Mouse (Mus musculus): ENCODE data around the gene Efnb1. TPM values are rescaled to one million over a fixed set of nuclear protein-coding genes. Genes with fewer than 3 reads are reported as not detected.

Efnb1 gene
- polyA plus RNA-seq, 1 experiment from 2014 or later, result 50.1 TPM

DNA sequence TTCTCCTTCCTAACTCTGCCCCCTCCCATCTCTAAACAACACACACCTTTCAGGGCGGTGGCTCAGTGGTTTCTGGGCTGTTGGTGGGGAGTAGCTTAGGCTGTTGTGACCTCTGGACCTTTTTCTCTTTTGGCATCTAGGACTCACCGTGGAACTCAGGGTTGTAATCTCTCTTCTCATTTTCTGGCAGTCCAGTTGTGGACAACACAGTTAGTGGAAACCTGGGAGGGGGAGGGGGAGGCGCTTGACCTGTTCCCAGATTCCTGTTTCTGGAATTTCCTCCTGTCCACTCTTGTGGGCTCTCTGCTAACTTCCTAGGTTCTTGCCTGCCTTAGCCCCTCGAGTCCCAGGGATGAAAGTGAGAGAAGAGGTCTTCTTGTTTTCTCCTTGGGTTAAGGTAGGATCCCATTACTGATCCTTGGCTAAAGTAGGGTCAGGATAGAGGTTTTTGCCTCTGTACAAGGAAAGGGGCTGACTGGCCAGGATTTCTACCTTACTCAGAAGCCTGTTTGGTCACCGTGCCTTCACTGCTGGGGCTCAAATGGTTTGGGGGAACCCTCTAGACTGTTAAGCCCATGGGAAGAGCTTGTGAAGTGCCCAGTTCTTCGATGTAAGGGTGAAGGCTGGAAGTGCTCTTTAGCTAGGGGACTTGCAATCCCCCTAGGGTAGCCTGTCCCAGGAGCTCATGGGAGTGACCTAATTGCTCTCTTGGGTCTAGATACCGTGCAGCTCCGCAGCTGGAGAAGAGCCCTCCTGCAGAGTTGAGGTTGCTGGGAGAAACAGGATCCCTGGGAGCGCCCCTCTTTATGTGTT is 2.2 kb downstream of the Efnb1 start:
- Histone ChIP-seq H3K27me3 (replicated peaks; ENCODE audit: control insufficient read depth, insufficient read depth, low read length) (no peaks in the 10 kb centered on the region), H3K36me3 (ENCODE audit: control insufficient read depth, insufficient read depth) (no peaks in the 10 kb centered on the region), H3K9me3 (ENCODE audit: control insufficient read depth, low read length) (no peaks in the 10 kb centered on the region), H3K4me2 (ENCODE audit: low read length) (peak overlapping the region; percentile 67), H3K9ac (replicated peaks; ENCODE audit: low read depth, low read length) (peak overlapping the region; percentile 88), H3K4me1 (replicated peaks; ENCODE audit: control insufficient read depth, insufficient read depth, low read length) (peaks cover 34% of the 10 kb centered on the region), H3K27ac (ENCODE audit: low read length) (peak overlapping the region; percentile 88), H3K4me3 (replicated peaks; ENCODE audit: low read length) (peak overlapping the region; percentile 70)
- no peak for ATAC-seq
- WGBS, result 29% methylated on average over 9 of the region's 9 CpGs

GRCm38 (mm10) chrX:99141079-99141478 is 5.1 kb downstream of the Efnb1 start:
- Histone ChIP-seq H3K9ac (replicated peaks; ENCODE audit: low read depth, low read length) (peak overlapping the region; percentile 88), H3K27ac (ENCODE audit: low read length) (peak overlapping the region; percentile 88), H3K4me1 (replicated peaks; ENCODE audit: control insufficient read depth, insufficient read depth, low read length) (peaks cover 58% of the 10 kb centered on the region), H3K4me2 (ENCODE audit: low read length) (peak overlapping the region; percentile 67), H3K27me3 (replicated peaks; ENCODE audit: control insufficient read depth, insufficient read depth, low read length) (no peaks in the 10 kb centered on the region), H3K36me3 (ENCODE audit: control insufficient read depth, insufficient read depth) (no peaks in the 10 kb centered on the region), H3K4me3 (replicated peaks; ENCODE audit: low read length) (peak overlapping the region; percentile 70), H3K9me3 (ENCODE audit: control insufficient read depth, low read length) (no peaks in the 10 kb centered on the region)
- no peak for ATAC-seq
- WGBS, result 29% methylated on average over 8 of the region's 8 CpGs

DNA sequence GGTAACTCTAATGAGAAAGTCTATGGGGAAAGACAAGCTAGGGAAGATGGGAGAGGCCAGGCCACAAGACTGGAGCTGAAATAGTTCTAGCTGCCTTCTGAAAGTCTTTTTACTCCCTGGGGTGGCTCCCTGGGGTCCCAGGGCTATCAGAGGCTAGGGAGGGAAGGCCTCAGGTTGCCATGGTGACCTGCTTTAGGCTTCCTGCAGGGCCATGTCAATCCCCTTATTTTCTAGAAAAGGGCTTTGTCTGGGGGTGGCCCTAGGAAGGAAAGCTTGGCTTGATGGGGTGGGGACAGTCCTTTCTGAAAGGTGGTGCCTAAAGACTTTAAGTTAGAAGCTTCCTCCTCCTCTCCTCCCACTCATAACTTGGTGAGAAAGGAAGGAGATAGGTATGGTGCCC is 6.0 kb downstream of the Efnb1 start:
- Histone ChIP-seq H3K4me3 (replicated peaks; ENCODE audit: low read length) (peak overlapping the region; percentile 70), H3K4me2 (ENCODE audit: low read length) (peak overlapping the region; percentile 67), H3K36me3 (ENCODE audit: control insufficient read depth, insufficient read depth) (no peaks in the 10 kb centered on the region; the same call in 1 of the 2 replicates), H3K9me3 (ENCODE audit: control insufficient read depth, low read length) (no peaks in the 10 kb centered on the region), H3K9ac (replicated peaks; ENCODE audit: low read depth, low read length) (no peak overlapping the region), H3K27me3 (replicated peaks; ENCODE audit: control insufficient read depth, insufficient read depth, low read length) (no peaks in the 10 kb centered on the region), H3K4me1 (replicated peaks; ENCODE audit: control insufficient read depth, insufficient read depth, low read length) (peaks cover 64% of the 10 kb centered on the region), H3K27ac (ENCODE audit: low read length) (peak overlapping the region; percentile 42)
- no peak for ATAC-seq

GRCm38 (mm10) chrX:99145561-99145960 is 9.6 kb downstream of the Efnb1 start:
- WGBS, result 54% methylated on average over 7 of the region's 7 CpGs

GRCm38 (mm10) chrX:99148061-99148905 is 12.4 kb downstream of the Efnb1 start:
- Histone ChIP-seq H3K27ac (ENCODE audit: low read length) (peak overlapping the region; percentile 72), H3K27me3 (replicated peaks; ENCODE audit: control insufficient read depth, insufficient read depth, low read length) (no peaks in the 10 kb centered on the region), H3K4me1 (replicated peaks; ENCODE audit: control insufficient read depth, insufficient read depth, low read length) (peaks cover 80% of the 10 kb centered on the region), H3K9me3 (ENCODE audit: control insufficient read depth, low read length) (no peaks in the 10 kb centered on the region), H3K4me3 (replicated peaks; ENCODE audit: low read length) (no peak overlapping the region), H3K4me2 (ENCODE audit: low read length) (no peak overlapping the region), H3K9ac (replicated peaks; ENCODE audit: low read depth, low read length) (no peak overlapping the region), H3K36me3 (ENCODE audit: control insufficient read depth, insufficient read depth) (no peaks in the 10 kb centered on the region; the same call in 1 of the 2 replicates)
- 33% methylated on average over 11 of the region's 11 CpGs for WGBS
- peak; percentile 27; the same call in 1 of the 2 replicates for ATAC-seq

More at GRCm38 (mm10) chrX:99145561-99145960, 9.6 kb downstream of the Efnb1 start:
- no peaks in the 10 kb centered on the region for H3K27me3 ChIP-seq (replicated peaks; ENCODE audit: control insufficient read depth, insufficient read depth, low read length)
- H3K9me3 ChIP-seq (ENCODE audit: control insufficient read depth, low read length), result no peaks in the 10 kb centered on the region
- ATAC-seq, result peak; percentile 13; the same call in 1 of the 2 replicates
- H3K4me2 ChIP-seq (ENCODE audit: low read length), result peak overlapping the region; percentile 67
- H3K4me1 ChIP-seq (replicated peaks; ENCODE audit: control insufficient read depth, insufficient read depth, low read length), result peaks cover 84% of the 10 kb centered on the region
- H3K27ac ChIP-seq (ENCODE audit: low read length), result peak overlapping the region; percentile 55
- no peaks in the 10 kb centered on the region; the same call in 1 of the 2 replicates for H3K36me3 ChIP-seq (ENCODE audit: control insufficient read depth, insufficient read depth)
- H3K9ac ChIP-seq (replicated peaks; ENCODE audit: low read depth, low read length), result no peak overlapping the region
- no peak overlapping the region for H3K4me3 ChIP-seq (replicated peaks; ENCODE audit: low read length)

- H3K9ac ChIP-seq (replicated peaks; ENCODE audit: low read depth, low read length), result no peak overlapping the region
- WGBS, result 38% methylated on average over 7 of the region's 7 CpGs
- no peaks in the 10 kb centered on the region for H3K9me3 ChIP-seq (ENCODE audit: control insufficient read depth, low read length)
- H3K4me1 ChIP-seq (replicated peaks; ENCODE audit: control insufficient read depth, insufficient read depth, low read length), result peaks cover 76% of the 10 kb centered on the region
- H3K27ac ChIP-seq (ENCODE audit: low read length), result peak overlapping the region; percentile 37; the same call in 1 of the 2 replicates
- no peaks in the 10 kb centered on the region; the same call in 1 of the 2 replicates for H3K36me3 ChIP-seq (ENCODE audit: control insufficient read depth, insufficient read depth)
- ATAC-seq, result no peak
- no peak overlapping the region for H3K4me2 ChIP-seq (ENCODE audit: low read length)
- H3K27me3 ChIP-seq (replicated peaks; ENCODE audit: control insufficient read depth, insufficient read depth, low read length), result no peaks in the 10 kb centered on the region
- no peak overlapping the region for H3K4me3 ChIP-seq (replicated peaks; ENCODE audit: low read length)
These were observed 13.1 kb downstream of the Efnb1 start for GRCm38 (mm10) chrX:99149047-99149446.

DNA sequence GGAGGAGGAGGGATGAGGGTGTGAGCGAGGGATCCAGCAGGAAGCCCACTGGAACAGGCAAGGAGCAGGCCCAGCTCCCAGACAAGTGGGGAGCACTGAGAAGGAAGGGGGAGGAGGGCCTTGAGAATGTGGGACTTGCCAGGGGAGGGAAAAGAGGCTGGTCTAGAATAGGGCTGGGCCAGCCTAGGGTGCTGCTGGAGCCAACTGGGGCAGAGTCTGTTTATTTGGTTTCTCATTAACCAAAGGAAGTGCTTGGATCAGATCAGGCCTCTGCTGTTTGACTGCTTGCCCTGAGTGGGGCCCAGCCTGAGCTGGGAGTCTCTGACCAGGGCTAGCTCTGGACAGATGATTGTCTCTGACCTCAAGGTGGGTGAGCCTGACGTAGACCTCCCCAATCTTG is 14.0 kb downstream of the Efnb1 start:
- Histone ChIP-seq H3K27me3 (replicated peaks; ENCODE audit: control insufficient read depth, insufficient read depth, low read length) (no peaks in the 10 kb centered on the region), H3K36me3 (ENCODE audit: control insufficient read depth, insufficient read depth) (no peaks in the 10 kb centered on the region; the same call in 1 of the 2 replicates), H3K4me2 (ENCODE audit: low read length) (no peak overlapping the region), H3K9ac (replicated peaks; ENCODE audit: low read depth, low read length) (no peak overlapping the region), H3K4me1 (replicated peaks; ENCODE audit: control insufficient read depth, insufficient read depth, low read length) (peaks cover 69% of the 10 kb centered on the region), H3K4me3 (replicated peaks; ENCODE audit: low read length) (no peak overlapping the region), H3K9me3 (ENCODE audit: control insufficient read depth, low read length) (no peaks in the 10 kb centered on the region), H3K27ac (ENCODE audit: low read length) (peak overlapping the region; percentile 14; the same call in 1 of the 2 replicates)
- 49% methylated on average over 2 of the region's 2 CpGs for WGBS
- peak; percentile 17; the same call in 1 of the 2 replicates for ATAC-seq

- Histone ChIP-seq H3K4me3 (replicated peaks; ENCODE audit: low read length) (no peak overlapping the region), H3K4me2 (ENCODE audit: low read length) (no peak overlapping the region), H3K36me3 (ENCODE audit: control insufficient read depth, insufficient read depth) (no peaks in the 10 kb centered on the region; the same call in 1 of the 2 replicates), H3K27ac (ENCODE audit: low read length) (no peak overlapping the region), H3K9ac (replicated peaks; ENCODE audit: low read depth, low read length) (no peak overlapping the region), H3K4me1 (replicated peaks; ENCODE audit: control insufficient read depth, insufficient read depth, low read length) (peaks cover 60% of the 10 kb centered on the region), H3K27me3 (replicated peaks; ENCODE audit: control insufficient read depth, insufficient read depth, low read length) (no peaks in the 10 kb centered on the region), H3K9me3 (ENCODE audit: control insufficient read depth, low read length) (no peaks in the 10 kb centered on the region)
- 49% methylated on average over 3 of the region's 3 CpGs for WGBS
- ATAC-seq, result no peak
These were observed 14.8 kb downstream of the Efnb1 start for GRCm38 (mm10) chrX:99150712-99151111.

DNA sequence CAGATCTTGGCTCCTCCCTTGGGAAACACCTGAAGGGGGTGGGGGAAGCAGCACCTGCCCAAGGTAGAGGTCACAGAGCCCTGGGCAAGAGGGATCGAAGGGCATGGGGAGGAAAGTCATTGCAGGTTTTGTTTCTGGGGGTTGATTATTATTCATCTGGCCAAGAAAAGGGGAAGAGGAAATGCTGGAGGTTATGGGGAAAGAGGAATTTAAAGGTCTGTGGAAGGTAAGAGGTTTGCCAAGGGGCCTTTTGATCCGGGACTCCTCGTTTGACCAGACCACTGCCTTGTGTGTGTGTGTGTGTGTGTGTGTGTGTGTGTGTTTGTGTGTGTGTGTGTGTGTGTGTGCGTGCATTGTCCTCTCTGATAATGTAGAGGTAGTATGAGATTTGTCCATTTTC is 15.5 kb downstream of the Efnb1 start:
- no peaks in the 10 kb centered on the region for H3K9me3 ChIP-seq (ENCODE audit: control insufficient read depth, low read length)
- H3K27ac ChIP-seq (ENCODE audit: low read length), result peak overlapping the region; percentile 24; the same call in 1 of the 2 replicates
- no peak for ATAC-seq
- WGBS, result 66% methylated on average over 4 of the region's 4 CpGs
- no peaks in the 10 kb centered on the region for H3K27me3 ChIP-seq (replicated peaks; ENCODE audit: control insufficient read depth, insufficient read depth, low read length)
- H3K4me3 ChIP-seq (replicated peaks; ENCODE audit: low read length), result no peak overlapping the region
- H3K9ac ChIP-seq (replicated peaks; ENCODE audit: low read depth, low read length), result no peak overlapping the region
- peaks cover 55% of the 10 kb centered on the region for H3K4me1 ChIP-seq (replicated peaks; ENCODE audit: control insufficient read depth, insufficient read depth, low read length)
- no peaks in the 10 kb centered on the region; the same call in 1 of the 2 replicates for H3K36me3 ChIP-seq (ENCODE audit: control insufficient read depth, insufficient read depth)
- no peak overlapping the region for H3K4me2 ChIP-seq (ENCODE audit: low read length)
